Mouse (Mus musculus) gastrocnemius, postnatal 10 days (tissue): ENCODE results near the gene Bad. TPM values are rescaled to one million over a fixed set of nuclear protein-coding genes. Genes with fewer than 3 reads are reported as not detected.
A peak's percentile ranks its signal among the peaks of the same experiment; 100 is the strongest.

ENCODE experiments used
- DNase-seq: peaks from one replicate; pipeline ENCODE4 v3.0.0; 2021; ENCODE audit warnings: mixed read lengths
- total RNA-seq, 2 experiments: library from RNA; stranded (reverse); gene quantifications; 2 replicates each; pipeline ENCODE4 v1.2.3; 2021

Bad gene
- total RNA-seq, 2 experiments from 2014 or later, result 16.0 to 21.4 TPM

- no peak for DNase-seq
Observed at GRCm38 (mm10) chr19:6968491-6969271, 27.0 kb downstream of the Bad start.

DNA sequence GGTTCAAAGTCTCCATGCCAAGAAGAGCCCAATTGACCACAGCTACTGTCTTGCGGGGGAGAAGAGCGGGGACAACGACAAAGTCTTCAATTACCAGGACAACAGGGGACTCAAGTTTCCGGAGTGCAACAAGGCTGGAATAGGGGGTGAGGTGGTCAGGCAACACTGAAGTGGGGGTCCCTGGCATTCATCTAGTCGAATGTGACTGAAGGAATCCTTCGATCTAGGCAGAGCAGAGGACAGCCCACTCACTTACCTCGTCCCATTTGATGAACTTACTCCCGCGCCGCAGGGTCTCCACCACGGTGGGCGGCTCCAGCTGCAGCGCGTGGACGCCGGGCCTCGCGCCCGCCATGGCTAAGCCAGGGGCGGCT lies 27.6 kb downstream of the Bad start:
- no peak for DNase-seq

- peak; percentile 85 for DNase-seq
Observed at GRCm38 (mm10) chr19:6969665-6970381, 28.2 kb downstream of the Bad start.

GRCm38 (mm10) chr19:6970460-6971085 lies 28.9 kb downstream of the Bad start:
- DNase-seq, result no peak

- DNase-seq, result no peak
Observed at GRCm38 (mm10) chr19:6971644-6972043, 30.0 kb downstream of the Bad start.

GRCm38 (mm10) chr19:6972247-6972917 lies 30.7 kb downstream of the Bad start:
- DNase-seq, result no peak

DNA sequence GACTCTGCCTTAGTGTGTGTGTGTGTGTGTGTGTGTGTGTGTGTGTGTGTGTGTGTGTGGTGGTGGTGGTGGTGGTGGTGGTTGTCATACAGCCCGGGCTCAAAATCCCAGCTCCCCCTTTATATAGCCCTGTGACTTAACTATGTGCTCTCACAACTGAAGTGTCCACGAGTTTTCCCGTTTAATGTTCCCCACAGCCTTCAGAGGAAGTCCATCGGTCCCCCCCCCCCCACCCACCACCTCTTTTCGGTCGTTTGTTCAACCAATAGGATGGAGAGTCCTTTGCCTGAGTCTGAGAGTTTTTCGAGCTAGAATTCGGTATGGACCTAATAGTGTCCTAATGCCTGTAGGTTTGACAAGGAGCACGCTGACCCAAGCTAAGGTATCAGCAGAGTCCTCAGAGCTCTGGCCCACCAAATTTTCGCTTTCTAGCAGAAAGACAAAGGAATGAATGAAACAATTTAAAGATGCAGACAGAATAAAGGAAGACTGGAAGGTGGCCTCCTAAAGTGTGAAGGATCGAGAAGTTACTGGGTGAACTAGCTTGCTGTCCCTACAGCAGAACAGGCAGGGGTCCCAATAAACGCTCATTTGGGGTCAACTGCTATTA lies 32.0 kb downstream of the Bad start:
- DNase-seq, result no peak

- peak; percentile 85 for DNase-seq
Observed at GRCm38 (mm10) chr19:6974211-6975205, 32.8 kb downstream of the Bad start, which contains the start of gene Ppp1r14b. Ppp1r14b (plus strand) TSS chr19:6974968.

- DNase-seq, result peak; percentile 73
Observed at GRCm38 (mm10) chr19:6975537-6976521, 34.2 kb downstream of the Bad start, which contains the start of gene Plcb3. Plcb3 (minus strand) TSS chr19:6976470.

GRCm38 (mm10) chr19:6977759-6978638 lies 36.3 kb downstream of the Bad start:
- DNase-seq, result no peak

DNA sequence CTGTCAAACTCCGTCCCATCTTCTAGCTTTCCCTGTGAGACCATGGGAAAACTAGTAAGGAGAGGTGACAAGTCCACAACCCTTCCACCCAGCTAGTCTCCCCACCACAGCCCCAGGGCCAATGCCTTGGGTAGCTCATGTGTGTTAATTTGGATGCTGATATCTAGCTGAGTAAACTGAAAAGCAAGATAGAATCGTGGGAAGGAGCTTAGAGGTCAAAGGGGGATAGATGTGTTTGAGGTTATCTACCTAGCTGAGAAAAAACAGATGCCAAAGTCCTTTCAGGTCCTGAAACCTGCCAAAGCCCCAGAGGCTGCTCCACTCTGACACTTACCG lies 36.9 kb downstream of the Bad start:
- DNase-seq, result no peak

DNA sequence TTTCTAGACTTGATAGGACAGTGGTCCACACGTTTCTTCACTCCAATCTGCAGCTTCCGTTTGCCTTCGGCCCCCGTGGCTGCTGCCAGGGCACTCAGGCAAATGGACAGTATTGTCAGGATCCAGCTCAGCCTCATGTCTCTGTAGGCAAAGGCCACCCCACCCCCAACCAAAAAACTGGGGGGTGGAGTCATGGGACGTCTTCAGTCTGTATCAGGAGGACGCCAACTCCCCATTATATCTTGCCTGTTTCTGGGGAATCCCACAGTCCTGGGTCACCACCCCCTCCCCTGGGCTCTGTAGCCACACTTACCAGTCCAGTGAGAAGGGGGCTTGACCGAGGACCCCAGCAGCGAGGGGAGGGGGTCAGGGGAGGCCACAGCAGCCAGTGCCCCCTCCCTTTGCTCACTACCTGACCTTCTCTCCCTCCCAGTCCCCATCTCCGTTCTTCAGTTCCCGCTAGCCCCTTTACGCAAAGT lies 37.4 kb downstream of the Bad start:
- DNase-seq, result peak; percentile 42

DNA sequence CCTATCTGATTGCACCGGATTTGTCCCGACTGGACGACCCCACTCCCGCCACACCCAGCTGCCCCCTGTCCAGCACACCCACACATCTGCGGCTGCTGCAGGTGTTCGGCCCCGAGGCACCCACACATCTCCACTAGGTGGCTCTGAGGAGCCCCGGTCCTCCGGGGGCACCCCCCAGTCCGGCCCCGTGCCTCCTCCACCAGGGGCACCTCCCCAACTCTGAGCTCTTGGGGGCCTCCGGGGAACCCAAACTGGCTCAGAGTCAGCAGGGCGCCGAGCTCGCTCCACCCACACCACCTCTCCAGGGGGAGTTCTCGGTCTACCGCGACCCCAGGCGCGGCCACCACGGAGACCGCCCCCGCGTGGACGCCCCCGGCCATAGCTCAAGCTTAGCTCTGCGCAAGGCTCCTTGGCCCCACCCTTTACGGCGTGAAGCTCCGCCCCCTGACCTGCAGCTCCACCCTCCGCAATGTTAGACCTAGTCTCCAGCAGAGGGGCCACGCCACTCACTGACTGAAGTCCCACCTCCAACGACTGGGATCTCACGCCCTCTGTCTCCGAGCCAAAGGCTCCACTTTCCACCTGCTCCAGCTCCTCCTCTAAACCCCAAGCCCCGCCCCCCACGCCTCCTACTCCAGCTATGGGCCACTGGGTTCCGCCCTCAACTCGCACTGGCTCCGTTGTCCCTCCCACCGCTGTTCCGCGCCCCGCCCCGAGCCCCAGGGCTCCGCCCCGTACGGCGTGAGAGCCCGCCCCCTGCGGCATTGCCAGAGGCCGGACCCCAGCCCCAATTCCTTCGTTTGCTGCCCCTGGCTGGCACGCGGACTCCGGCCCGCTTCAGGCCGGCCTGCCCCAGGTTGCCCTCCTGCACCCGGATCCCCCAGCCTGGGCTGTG lies 38.1 kb downstream of the Bad start:
- peak; percentile 100 for DNase-seq

DNA sequence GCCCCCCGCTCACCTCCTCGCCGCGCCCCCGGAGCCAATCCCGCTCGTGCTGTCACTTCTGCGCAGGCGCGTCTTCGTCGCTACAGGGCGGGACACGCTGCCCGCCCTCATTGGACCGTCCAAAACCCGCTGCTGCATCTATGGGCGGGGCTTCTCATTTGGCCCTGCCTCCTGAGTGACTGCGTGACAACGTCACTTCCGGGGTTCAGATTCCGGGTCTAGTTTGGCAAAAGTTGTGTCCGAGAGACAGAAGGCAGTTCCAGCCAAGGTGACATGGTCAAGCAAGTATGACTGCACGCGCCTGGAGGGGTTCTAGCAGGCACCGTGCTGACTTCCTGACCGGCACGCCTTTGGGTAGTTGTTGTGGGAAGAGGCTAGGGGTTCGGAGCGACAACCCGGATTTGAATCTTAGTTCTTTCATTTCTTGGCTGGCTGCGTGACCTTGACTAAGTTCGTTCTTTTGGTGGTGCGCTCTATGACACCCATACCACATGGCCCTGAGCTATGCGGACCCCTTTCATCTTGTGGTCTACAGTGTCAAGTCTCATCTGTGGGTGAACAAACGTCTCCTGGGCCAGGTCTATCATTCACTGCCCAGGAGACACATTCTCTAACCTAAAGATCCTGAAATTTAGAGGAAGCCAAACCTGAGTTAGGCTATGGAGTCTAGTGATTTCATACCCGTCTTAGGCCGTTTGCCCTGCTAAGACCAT lies 38.9 kb downstream of the Bad start, which contains the start of gene Fkbp2:
Gene Fkbp2, minus strand, starts transcription at position 121 of the 713 bp plus-strand sequence.
- DNase-seq, result peak; percentile 99

DNA sequence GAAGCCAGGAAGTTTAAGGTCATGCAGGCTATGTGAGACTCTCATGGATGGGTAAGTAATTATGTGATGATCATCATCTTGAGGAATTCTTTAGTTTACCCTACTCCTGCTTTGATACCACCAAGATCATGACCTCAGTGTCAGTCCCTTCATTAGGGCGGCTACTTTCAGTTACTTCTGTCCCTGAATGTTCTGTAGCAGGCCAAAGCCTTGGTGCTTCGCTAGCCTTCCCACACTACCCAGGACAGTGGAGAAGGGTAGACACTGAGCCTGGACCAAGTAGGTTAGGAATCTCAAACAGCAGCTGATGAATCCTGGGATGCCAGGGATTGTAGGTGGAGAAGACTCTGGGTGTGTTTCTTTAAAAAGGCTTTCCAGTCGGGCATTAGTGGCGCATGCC lies 39.8 kb downstream of the Bad start:
- DNase-seq, result no peak

GRCm38 (mm10) chr19:6983621-6984020 lies 42.0 kb downstream of the Bad start:
- no peak for DNase-seq

DNA sequence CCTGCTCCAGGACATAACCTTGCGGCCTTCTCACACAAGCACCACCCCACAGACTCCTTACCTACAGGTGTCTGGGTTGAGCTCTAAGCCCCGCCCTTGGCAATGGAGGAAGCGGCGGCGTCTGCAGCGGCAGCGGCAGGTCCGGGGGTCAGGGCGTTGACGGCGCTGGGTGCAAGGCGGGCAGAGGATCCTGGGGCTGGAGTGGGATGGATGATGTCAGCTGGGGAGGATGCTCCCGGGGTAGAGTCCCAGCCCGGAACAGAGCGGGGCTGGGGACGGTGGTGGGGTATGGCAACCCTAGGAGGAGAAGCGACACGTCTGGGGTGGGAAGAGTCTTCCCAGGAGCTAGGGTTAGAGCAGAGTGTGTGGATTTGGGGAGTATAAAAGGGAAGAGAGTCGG lies 43.6 kb downstream of the Bad start:
- no peak for DNase-seq
